Mouse (Mus musculus): Measurements from ENCODE around the gene Gimap5. TPM values are rescaled to one million over a fixed set of nuclear protein-coding genes. Genes with fewer than 3 reads are reported as not detected.

The Gimap5 gene
- total and polyA plus RNA-seq, 3 experiments = not detected

DNA sequence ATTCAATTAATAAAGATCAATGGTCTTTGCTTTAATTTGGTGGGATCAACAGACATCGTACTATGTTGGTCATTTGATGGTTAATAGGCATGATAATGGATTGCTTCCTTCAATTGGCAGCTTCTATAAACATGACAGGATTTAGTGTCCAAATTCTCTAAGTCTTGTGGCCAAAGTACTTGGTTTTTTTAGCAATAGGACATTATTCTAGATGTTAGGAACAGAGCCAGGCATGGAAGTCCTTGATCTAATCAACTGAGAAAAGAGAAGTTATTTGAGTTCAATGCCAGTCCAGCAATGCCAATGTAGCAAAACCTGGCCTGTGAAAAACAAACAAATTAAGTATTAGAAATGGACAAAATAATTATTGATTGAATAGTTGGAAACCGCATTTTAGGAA is 39.6 kb downstream of the Gimap5 start:
- Histone ChIP-seq H3K9ac (ENCODE audit: control insufficient read depth, low read depth, low read length, poor library complexity, severe bottlenecking) (no peak overlapping the region), H3K27me3 (ENCODE audit: control insufficient read depth in 1 of 2, insufficient read depth in 2 of 2, low read length in 2 of 2) (peaks cover 0 to 1% of the 10 kb centered on the region in 2 experiments; a peak in 1 of 4 replicates), H3K36me3 (ENCODE audit: control insufficient read depth in 1 of 2, insufficient read depth in 2 of 2, low read length in 2 of 2) (no peaks in the 10 kb centered on the region), H3K79me2 (ENCODE audit: control insufficient read depth, insufficient read depth, low read length, poor library complexity) (no peaks in the 10 kb centered on the region), H3K4me1 (ENCODE audit: control insufficient read depth in 1 of 2, insufficient read depth in 2 of 2, low read length in 2 of 2) (no peaks in the 10 kb centered on the region), H3K9me3 (replicated peaks; ENCODE audit: insufficient read depth, low read length) (no peaks in the 10 kb centered on the region), H3K27ac (ENCODE audit: control insufficient read depth, low read depth, low read length) (no peak overlapping the region), H3K4me3 (ENCODE audit: control insufficient read depth in 1 of 2, insufficient read depth in 1 of 2, low read depth in 2 of 2, low read length in 2 of 2) (no peak overlapping the region)
- no peak for DNase-seq (ENCODE audit: low read depth, low spot score)
- TF ChIP-seq MAZ (IDR thresholded peaks at IDR 0.05; ENCODE audit: low read depth, low read length) (no peak), SMC3 (IDR thresholded peaks at IDR 0.05; ENCODE audit: low read depth, low read length) (no peak), USF1 (IDR thresholded peaks at IDR 0.05; ENCODE audit: low read depth, low read length) (no peak), TBP (IDR thresholded peaks at IDR 0.05; ENCODE audit: low read depth, low read length) (no peak), TCF12 (IDR thresholded peaks at IDR 0.05; ENCODE audit: low read depth, low read length) (no peak), ZNF384 (IDR thresholded peaks at IDR 0.05; ENCODE audit: low read depth, low read length) (no peak), HCFC1 (IDR thresholded peaks at IDR 0.05; ENCODE audit: low read depth, low read length) (no peak), RCOR1 (IDR thresholded peaks at IDR 0.05; ENCODE audit: low read depth, low read length) (no peak), NRF1 (IDR thresholded peaks at IDR 0.05; ENCODE audit: insufficient read depth, low read depth, low read length, poor library complexity, severe bottlenecking) (no peak), ELF1 (IDR thresholded peaks at IDR 0.05; ENCODE audit: low read depth, low read length) (no peak), CHD2 (IDR thresholded peaks at IDR 0.05; ENCODE audit: low read length) (no peak), MEF2A (IDR thresholded peaks at IDR 0.05; ENCODE audit: extremely low read depth, insufficient replicate concordance, low read depth, low read length, poor library complexity, severe bottlenecking) (no peak), MAFK (IDR thresholded peaks at IDR 0.05; ENCODE audit: borderline replicate concordance, low read depth, low read length) (no peak), USF2 (IDR thresholded peaks at IDR 0.05; ENCODE audit: borderline replicate concordance in 1 of 2, insufficient read depth in 1 of 2, low read depth in 1 of 2, low read length in 2 of 2) (no peak), ZKSCAN1 (IDR thresholded peaks at IDR 0.05; ENCODE audit: low read depth, low read length) (no peak), MYC (IDR thresholded peaks at IDR 0.05; ENCODE audit: low read depth, low read length) (no peak), ZC3H11A (IDR thresholded peaks at IDR 0.05; ENCODE audit: low read depth, low read length) (no peak), ETS1 (IDR thresholded peaks at IDR 0.05; ENCODE audit: low read depth, low read length) (no peak), RAD21 (IDR thresholded peaks at IDR 0.05; ENCODE audit: low read depth, low read length) (no peak), POLR2AphosphoS2 (IDR thresholded peaks at IDR 0.05; ENCODE audit: low read length) (no peak)

DNA sequence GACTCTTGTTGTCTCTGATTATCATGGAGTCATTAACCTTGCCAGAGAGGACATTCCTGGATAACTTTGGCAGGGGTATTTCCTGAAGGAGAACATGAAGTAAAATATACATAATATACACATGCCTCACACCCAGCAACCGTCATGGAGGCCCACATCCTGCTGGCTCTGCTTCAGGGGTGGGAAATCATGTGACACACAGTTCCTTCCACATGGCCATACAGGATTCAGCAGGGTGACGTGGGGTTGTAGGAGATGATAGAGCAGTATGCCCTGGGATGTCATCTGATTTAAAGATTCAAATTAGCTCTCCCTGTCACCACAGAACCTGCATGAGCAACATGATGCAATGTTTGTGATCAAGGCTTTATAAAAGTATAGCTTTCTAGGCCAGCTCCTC is 41.9 kb downstream of the Gimap5 start:
- Histone ChIP-seq H3K36me3 (ENCODE audit: control insufficient read depth in 1 of 2, insufficient read depth in 2 of 2, low read length in 2 of 2) (no peaks in the 10 kb centered on the region), H3K9ac (ENCODE audit: control insufficient read depth, low read depth, low read length, poor library complexity, severe bottlenecking) (no peak overlapping the region), H3K27ac (ENCODE audit: control insufficient read depth, low read depth, low read length) (no peak overlapping the region), H3K79me2 (ENCODE audit: control insufficient read depth, insufficient read depth, low read length, poor library complexity) (no peaks in the 10 kb centered on the region), H3K9me3 (replicated peaks; ENCODE audit: insufficient read depth, low read length) (no peaks in the 10 kb centered on the region), H3K27me3 (ENCODE audit: control insufficient read depth in 1 of 2, insufficient read depth in 2 of 2, low read length in 2 of 2) (peaks cover 0 to 1% of the 10 kb centered on the region in 2 experiments; a peak in 1 of 4 replicates), H3K4me1 (ENCODE audit: control insufficient read depth in 1 of 2, insufficient read depth in 2 of 2, low read length in 2 of 2) (no peaks in the 10 kb centered on the region), H3K4me3 (ENCODE audit: control insufficient read depth in 1 of 2, insufficient read depth in 1 of 2, low read depth in 2 of 2, low read length in 2 of 2) (no peak overlapping the region)
- TF ChIP-seq E2F4 (IDR thresholded peaks at IDR 0.05; ENCODE audit: borderline replicate concordance, low read depth, low read length) = no peak
- DNase-seq (ENCODE audit: low read depth, low spot score) = no peak

Measured in MEL (cell line).